Mouse (Mus musculus) B cell, adult 2 months (primary cell): ENCODE data around the gene St3gal4.
"Not testable (repeated sequence)": the region's sequence is repeated elsewhere in the genome, so short reads cannot be mapped to it uniquely, and the experiment has no call there.

Source experiments
- DNase-seq, 2 experiments: peaks; one replicate each; pipeline ENCODE4 v3.0.0; 2022

St3gal4 gene

DNA sequence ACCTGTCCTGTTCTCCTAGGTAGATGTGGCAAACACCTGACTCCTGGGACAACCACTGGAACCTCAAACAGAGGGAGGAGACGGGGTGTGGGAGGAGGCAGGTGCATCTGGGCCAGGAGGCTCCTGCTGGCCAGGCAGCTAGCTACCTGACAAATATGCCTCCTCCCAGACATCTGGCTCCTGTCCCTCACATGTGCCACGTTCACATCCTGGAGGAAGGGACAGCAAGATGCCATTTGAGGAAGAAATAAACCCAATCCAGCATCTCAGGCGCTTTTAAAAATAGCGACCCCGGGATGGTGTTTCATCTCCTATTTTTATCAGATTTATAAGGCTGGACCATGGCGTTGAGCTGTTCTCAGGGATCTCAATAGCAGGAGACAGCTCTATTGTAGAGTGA, at the start of gene St3gal4:
TSS of gene St3gal4 (minus strand) at position 101 of the 400 bp plus-strand sequence.
- DNase-seq: no peak

DNA sequence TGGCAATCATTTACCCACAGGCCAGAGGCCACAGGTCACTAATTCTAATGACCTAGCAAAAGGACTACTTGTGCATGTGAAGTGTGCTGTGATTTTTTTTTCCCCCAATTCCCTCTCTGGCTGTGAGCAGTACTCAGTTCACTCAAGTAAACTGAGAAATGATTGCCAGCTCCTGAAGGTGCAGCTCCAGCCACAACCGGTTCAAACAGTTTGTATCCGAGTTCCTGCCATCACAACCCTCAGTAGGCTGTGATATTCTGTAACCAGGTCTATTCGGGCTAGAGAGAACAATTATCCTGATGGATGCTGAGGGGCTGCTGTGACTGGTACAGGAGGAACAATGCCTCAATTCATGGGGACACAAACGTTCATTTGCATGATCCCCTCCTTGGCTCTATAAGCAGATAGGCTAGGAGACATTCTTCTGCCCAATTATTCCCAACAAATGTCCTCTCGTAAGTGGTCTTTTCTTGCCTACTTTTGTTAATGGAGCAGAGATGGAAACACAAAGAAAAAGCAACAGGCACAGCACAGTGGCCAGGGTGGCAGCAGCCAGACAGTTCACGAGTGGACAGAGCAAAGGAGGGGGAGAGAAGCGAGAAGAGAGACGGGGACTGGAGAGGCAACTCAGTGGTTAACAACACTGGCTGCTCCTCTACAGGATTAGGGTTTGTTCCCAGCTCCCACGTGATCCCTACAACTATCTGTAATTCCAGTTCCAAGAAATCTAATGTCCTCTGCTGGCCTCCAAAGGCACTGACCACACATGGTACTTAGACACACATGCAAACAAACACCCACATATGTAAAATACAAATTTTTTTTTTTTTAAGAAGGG, 47.9 kb upstream of the St3gal4 start:
- no peak for DNase-seq

DNA sequence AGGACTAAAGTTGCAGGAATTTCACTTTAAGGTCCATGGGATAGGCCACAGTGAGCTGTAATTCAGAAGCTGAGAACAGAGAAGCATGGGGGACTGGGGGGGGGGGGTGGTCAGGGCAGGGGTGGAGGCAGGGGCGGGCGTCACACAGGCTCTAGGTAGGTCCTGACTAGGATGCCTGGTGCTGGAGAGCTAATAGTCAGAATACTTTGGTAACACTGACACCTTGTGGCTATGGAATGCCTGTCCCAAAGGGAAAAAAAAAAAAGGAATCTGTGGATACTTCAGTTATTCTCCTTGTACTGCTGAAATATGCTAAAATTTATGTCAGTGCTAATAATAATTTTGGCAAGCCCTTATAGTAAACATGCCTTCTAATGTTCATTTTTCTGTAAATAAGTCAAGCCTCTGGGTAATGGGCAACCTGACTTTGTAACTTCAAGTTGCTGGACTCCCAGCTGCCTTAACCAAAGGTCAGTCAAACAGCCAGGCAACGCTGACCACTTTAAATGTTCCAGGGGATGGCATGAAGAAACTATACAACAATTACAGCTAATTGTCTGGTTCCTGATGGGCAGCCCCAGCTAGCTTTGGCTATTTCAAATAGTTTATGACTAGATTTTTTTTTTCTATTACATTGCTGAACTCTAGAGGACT, 47.2 kb upstream of the St3gal4 start:
- DNase-seq: no peak

GRCm38 (mm10) chr9:35164142-35164874, 45.2 kb upstream of the St3gal4 start:
- DNase-seq: no peak

DNA sequence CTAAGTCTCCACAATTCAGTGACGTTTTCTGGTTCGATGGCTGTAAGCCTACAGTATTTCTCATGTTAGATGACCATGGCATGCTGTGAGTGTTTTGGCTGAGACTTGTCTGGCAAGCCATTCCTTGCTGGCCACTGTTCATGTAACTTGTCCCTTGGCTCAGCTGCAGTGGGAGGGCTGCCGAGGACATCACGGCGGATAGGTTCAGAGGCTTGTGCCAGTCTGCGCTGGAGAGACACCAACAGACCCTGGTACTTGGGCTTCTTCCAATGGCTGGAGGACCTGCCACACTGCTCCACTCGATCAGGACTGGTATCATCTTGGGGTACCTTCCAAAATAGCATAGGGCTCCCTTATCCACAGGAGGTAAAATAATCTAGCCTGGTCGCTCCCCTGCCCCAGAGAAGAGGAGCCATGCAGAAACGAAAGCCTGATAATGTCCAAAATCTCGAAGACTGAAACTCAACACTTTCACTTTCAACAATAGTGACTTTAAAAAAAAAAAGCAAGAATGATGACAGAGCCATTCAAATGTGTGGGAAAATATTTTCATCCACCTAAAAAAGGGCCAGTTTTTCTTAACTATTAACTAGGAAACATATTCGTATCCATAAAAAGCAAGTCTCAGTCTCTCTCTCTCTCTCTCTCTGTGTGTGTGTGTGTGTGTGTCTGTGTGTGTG, 44.1 kb upstream of the St3gal4 start:
- no peak for DNase-seq

DNA sequence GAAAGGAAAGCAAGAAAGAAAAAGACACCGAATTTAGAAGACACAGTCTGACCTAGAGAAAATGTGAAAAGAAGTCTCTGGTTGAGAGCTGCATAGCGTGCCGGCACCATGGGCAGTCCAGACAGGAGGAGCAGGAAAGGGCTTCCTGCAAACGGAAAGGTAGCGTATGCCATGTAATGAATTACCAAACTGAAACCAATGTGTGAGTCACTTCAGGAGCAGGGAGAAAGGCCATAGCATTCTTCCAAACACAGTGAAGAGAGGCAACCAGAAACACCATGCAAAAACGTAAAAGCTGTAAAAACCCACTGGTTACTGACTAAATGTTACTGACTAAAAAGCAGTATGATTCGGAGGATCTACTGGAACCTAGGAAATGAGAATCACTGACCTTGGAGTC, 42.7 kb upstream of the St3gal4 start:
- DNase-seq: no peak

DNA sequence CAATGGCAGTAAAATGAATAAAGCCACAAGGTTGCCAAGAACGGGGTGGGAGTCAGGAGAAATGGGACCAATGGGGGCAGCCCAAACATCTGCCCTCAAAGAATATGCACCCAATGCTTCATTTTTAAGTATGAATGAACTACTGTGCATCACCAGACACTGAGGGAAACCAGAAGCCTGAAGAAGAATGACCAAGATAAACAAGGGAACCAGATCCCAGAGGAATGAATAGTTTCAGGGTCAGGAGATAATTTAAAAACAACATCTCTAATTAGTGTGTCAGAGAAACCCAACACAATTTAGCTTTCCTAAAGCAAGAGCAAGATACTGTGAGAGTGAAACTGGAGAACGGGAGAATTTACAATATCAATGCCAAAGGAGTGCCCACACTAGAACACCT, 41.6 kb upstream of the St3gal4 start:
- no peak for DNase-seq

DNA sequence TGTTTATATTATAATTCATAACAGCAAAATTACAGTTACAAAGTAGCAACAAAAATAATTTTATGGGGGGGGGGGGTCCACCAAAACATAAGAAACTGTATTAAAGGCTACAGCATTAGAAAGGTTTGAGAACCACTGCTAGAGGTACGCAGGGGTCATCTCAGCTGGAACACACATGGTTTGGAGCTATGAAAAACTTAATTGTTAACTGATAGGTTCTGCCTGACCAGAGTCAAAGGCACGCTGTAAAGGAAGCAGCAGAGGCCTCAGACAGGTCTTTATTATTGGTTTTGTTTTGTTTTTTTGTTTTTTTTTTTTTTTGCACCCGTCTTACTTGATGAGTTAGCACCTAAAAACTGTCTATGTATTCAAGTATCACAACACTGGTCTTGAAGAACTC, 39.4 kb upstream of the St3gal4 start:
- no peak for DNase-seq

- no peak for DNase-seq
Measured at GRCm38 (mm10) chr9:35156862-35157261, 37.8 kb upstream of the St3gal4 start.

GRCm38 (mm10) chr9:35156002-35156710, 37.1 kb upstream of the St3gal4 start:
- no peak for DNase-seq

DNA sequence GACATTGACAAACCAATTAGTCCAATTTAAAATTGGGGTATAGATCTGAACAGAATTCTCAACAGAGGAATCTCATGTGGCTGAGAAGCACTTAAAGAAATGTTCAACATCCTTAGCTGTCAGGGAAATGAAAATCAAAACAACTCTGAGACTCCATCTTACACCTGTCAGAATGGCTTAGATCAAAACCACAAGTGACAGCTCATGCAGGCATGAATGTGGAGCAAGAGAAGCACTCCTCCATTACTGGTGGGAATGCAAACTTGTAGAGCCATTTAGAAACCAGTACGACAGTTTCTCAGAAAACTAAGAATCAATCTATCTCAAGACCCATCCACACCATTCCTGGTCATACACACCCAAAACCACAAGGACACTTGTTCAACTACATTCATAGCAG, 33.9 kb upstream of the St3gal4 start:
- no peak for DNase-seq

- DNase-seq: not testable (repeated sequence)
Measured at GRCm38 (mm10) chr9:35148822-35149221, 29.8 kb upstream of the St3gal4 start.

DNA sequence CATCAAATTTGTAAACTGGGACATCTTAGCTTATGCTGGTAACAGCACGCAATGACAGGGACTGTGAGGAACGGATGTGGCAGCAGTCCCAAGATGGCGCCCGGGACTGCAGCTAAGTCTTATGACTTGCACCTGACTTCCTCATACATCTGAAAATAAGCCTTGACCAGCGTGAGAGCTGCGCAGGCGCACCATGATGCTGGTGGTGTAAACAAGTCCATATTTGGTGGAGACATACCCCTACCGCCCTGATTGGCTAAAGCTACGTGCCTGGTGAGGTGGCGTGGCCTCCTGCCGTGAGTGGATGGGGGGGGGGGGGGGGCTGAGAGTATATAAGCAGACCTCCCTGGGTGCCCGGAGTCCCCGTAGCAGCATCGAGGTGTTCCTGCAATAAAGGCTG, 28.2 kb upstream of the St3gal4 start:
- not testable (repeated sequence) for DNase-seq

DNA sequence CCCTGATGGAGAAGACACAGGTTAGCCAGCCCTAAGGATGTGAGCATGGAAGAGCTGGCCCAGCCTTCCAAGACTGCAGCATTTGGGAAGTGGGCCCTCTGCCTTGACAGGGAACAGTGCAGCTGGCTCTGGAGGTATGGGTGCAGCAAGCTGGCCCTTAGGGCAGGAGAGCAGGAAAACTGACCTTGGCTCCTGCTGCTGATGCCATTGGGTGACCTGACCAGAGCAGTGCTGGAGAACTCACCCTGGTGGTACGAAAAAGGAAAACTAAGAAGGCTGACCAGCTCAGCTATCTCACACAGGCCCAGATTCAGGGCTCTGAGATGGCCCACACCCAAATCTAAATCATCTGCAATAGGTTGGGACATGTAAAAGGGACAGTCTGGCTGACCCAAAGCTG, 26.8 kb upstream of the St3gal4 start:
- no peak for DNase-seq

- DNase-seq: no peak
Measured at GRCm38 (mm10) chr9:35145118-35145517, 26.1 kb upstream of the St3gal4 start.

DNA sequence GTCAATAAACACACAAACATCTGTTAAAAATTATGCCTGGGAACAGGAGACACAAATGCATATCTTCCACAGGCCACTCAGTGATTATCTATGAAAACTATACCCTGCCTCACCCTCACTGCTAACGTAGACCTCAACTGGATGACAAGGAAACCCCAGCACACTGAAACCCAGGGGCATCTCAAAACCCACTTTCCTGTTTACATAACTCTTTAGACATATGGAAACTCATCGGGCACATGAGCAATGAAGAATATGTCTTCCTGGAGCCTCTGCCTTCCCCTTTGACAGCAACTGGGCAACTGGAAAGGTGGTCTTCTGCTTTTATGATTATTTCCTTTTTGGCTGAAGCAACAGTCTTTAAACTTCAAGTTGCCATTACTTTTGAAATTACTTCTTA, 23.2 kb upstream of the St3gal4 start:
- no peak for DNase-seq

DNA sequence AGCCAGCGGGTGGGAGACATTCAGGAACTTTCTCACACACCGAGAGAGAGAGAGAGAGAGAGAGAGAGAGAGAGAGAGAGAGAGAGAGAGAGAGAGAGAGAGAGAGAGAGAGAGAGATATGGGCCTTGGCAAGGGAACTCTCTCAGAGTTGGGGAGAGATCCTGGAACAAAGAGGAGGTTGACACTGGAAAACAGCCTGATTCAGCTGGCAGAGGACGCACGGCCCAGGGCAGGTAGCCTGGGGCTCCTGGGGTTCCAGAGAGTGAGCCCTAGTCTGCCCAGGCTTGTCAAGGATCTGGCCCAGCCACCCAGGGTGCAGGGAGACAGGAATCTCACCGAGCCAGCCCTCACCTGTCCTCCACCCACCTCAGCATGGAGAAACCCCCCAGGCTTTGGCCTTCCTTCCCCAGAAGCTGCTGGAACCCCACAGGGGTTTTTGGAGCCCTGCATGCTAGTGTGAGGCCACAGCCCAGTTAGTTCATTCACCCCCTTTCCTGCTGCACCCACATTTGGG, 20.2 kb upstream of the St3gal4 start:
- DNase-seq: no peak

DNA sequence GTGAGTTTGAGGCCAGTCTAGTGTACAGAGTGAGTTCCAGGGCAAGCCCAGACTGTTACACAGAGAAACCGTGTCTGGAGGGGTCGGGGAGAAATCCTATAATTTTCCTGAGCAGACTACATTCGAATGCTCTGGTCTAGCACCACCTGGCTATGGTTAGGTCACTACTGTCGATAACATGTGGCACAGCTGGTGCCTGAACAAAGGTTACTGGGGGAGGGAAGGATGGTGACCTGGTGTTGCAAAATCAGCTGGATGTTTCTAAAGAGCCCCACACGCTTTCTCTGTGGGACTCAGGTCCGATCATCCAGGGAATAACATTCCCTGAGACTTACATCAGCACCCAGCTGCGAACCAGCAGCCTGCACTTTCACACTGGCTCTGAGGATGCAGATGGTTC, 19.0 kb upstream of the St3gal4 start:
- DNase-seq: no peak

DNA sequence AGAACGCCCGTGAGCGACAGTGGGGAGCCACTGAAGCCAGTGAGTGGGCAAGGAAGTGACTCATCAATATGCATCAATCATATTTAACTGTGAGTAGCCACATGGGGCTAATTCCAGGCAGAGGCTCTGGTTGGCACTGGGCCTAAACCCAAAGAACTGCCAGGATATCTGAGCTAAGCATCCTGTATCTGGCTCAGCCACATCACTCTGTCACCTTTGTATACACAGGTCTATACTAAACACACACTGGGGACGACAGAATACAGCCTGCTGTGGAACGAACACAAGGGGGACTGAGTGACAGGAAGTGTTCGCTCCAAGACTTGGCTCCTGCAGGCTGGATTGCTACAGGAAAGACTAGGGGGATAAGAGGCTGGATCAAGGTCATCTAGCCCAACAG, 16.5 kb upstream of the St3gal4 start:
- no peak for DNase-seq

DNA sequence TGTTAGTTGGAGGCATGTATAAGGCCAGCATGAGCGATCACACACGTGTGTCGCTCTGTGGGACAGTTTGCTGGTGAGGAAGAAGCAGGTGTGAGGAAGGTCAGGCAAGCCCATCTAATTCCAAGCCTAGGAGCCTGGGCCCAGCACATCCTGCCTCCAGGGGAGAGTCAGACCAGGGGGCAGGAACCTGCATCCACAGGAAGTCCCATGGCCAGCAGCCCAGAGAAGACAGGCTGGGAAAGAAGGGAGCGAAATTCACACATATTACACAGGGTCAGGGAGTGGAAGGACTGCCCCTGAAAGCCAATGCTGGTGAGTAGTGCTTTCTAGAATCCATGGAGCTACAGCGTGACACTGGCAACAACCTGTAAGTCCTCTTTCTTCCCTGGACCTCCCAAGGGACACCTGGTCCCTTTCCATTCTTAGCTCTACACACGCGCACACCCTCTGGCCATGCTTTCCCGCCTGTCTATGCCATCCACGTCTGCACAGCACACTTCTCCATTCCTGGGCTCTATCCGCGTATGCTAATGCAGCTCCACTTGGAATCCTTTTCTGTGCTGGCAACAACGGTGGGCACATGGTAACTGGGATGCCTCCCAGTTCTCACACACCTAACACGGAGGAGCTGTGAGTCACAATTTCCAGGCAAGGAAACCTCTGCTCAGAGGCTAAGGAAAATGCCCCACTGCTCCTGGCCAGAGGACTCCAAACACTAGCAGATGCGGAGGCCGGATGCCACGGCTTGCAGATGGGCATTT, 12.7 kb upstream of the St3gal4 start:
- DNase-seq: no peak

DNA sequence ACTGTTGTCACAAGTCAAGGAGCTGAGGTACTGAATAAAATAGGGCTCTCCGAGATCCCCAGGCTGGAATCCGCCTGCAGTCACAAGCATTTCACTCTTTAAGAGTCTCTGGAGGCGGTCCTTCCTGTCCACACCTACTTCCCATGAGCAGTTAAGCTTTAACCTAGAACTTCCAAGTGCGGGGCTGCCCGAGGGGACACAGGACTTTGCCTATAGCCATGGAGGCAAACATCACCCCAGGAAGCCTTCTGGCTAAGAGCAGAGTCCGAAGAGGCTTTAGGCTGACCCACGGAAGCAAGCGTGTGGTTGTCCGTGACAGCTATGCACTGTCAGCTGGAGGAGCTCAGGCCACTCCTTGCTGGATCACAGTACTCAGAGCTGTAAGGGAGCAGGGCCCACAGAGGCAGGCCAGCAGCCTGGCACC, 9.9 kb upstream of the St3gal4 start:
- no peak for DNase-seq

DNA sequence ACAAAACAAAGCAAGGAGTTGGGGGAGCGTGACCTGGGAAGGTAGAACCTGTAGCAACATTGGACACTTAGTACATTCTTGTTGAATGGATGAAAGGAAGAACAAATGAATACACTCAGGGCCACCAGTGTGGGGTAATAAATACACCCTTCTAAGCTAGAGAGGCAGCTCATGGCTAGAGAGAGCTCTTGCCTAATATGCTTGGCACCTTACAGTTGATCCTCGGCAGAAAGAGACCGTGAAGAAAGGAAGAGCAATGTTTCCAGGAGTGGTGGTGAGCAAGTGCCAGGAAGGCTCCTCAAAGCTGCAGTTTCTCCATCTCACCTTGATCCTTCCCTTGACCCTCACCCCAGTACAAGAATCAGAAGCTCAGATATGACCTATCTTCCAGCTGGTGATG, 9.5 kb upstream of the St3gal4 start:
- DNase-seq: no peak
